In the genomic region with DNA sequence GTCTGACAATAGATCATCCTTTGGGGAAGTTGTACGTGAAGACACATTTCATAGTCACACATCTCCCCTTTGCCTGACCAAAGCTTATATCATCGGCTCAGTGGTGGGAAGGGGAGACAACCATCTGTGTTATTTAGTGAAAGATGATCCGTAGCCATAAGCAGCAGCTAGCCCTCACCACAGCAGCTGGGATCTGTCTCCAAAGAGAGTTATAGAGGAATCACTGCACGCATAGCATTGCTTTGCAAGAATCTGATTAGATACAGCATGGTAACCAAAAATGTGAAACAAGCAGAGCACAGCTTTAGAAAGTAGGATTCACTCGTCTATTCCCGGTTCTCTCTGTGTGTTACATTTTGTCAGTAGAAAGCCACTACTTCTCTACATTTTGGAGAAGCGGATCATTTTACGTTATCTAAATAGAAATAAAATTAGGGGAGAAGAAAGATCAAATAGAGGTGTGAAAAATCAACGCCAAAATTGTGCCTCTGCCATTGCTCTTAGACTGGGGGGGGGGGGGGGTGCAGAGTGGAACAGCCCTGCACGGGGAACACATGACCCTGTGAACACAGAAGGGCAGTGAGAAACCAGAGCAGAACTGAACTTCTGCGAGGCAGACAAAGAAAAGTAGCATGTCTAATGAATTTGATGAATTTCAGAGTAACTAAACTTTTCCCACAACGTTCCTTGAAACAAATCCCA, we compare ENCODE assay signal across 19 mouse cellular contexts.
DNase-seq lines count a peak whose midpoint lies in the region; ATAC-seq and TF ChIP-seq lines count a peak whose summit lies in the region.
"Had no signal": no experiment of that assay in that cellular context is flagged by ENCODE, and none has a peak within 500 bp of the region (broad histone marks: within the 10 kb centered on the region; RNA-seq: fewer than 3 reads in every experiment).

No protein-coding gene starts in this region.

- H3K9me3 ChIP-seq in kidney, embryonic 15.5 days (replicated peaks), result no peaks in the 10 kb centered on the region
- no peaks in the 10 kb centered on the region for H3K9me3 ChIP-seq in lung, embryonic 15.5 days
- H3K9me3 ChIP-seq in limb, embryonic 14.5 days (ENCODE audit: control insufficient read depth, low read length), result no peaks in the 10 kb centered on the region
- H3K9me3 ChIP-seq in hindbrain, embryonic 10.5 days, result no peaks in the 10 kb centered on the region
- H3K9me3 ChIP-seq: forebrain, embryonic 15.5 days had no signal

- H3K27ac ChIP-seq in kidney, embryonic 15.5 days, result 0 out of 2 replicates have a peak overlapping the region, but pooled peaks have one; percentile 23
- no peak overlapping the region for H3K27ac ChIP-seq in lung, embryonic 15.5 days
- H3K27ac ChIP-seq in limb, embryonic 14.5 days (replicated peaks; ENCODE audit: low read depth, low read length), result no peak overlapping the region
- H3K27ac ChIP-seq in hindbrain, embryonic 10.5 days, result no peak overlapping the region
- H3K27ac ChIP-seq: forebrain, embryonic 15.5 days; hindbrain, embryonic 14.5 days had no signal

- WGBS in kidney, embryonic 15.5 days, result 27% methylated on average over 12 of the region's 12 CpGs
- 38% methylated on average over 12 of the region's 12 CpGs for WGBS in lung, embryonic 15.5 days
- 62% methylated on average over 12 of the region's 12 CpGs for WGBS in limb, embryonic 14.5 days
- 64% methylated on average over 12 of the region's 12 CpGs for WGBS in hindbrain, embryonic 10.5 days

- H3K4me3 ChIP-seq in kidney, embryonic 15.5 days (replicated peaks), result no peak overlapping the region
- H3K4me3 ChIP-seq in lung, embryonic 15.5 days, result no peak overlapping the region
- no peak overlapping the region for H3K4me3 ChIP-seq in limb, embryonic 14.5 days (replicated peaks; ENCODE audit: low read length)
- no peak overlapping the region for H3K4me3 ChIP-seq in hindbrain, embryonic 10.5 days
- H3K4me3 ChIP-seq: erythroblast, embryonic 14.5 days; forebrain, embryonic 15.5 days had no signal

- peaks cover 19% of the 10 kb centered on the region for H3K4me1 ChIP-seq in kidney, embryonic 15.5 days
- peaks cover 7% of the 10 kb centered on the region for H3K4me1 ChIP-seq in lung, embryonic 15.5 days
- no peaks in the 10 kb centered on the region for H3K4me1 ChIP-seq in limb, embryonic 14.5 days (ENCODE audit: control insufficient read depth, insufficient read depth, low read length)
- peaks cover 14% of the 10 kb centered on the region for H3K4me1 ChIP-seq in hindbrain, embryonic 10.5 days (replicated peaks)
- H3K4me1 ChIP-seq: forebrain, embryonic 15.5 days had no signal

- 0 out of 2 replicates have a peak overlapping the region, but pooled peaks have one; percentile 19 for H3K4me2 ChIP-seq in kidney, embryonic 15.5 days
- no peak overlapping the region for H3K4me2 ChIP-seq in lung, embryonic 15.5 days
- no peak overlapping the region for H3K4me2 ChIP-seq in limb, embryonic 14.5 days (replicated peaks; ENCODE audit: low read depth, low read length, severe bottlenecking)
- H3K4me2 ChIP-seq: forebrain, embryonic 15.5 days; hindbrain, embryonic 14.5 days; midbrain, embryonic 11.5 days had no signal

- ATAC-seq in kidney, embryonic 15.5 days (replicated peaks; ENCODE audit: low FRiP score), result peak; percentile 92
- ATAC-seq in lung, embryonic 15.5 days (ENCODE audit: borderline replicate concordance, extremely low read depth, low FRiP score, low TSS enrichment), result peak; percentile 52; the same call in 1 of the 2 replicates
- ATAC-seq in limb, embryonic 14.5 days (ENCODE audit: low FRiP score, low read depth), result peak; percentile 80; the same call in 1 of the 2 replicates
- ATAC-seq: CD4-positive, CD25-positive, alpha-beta regulatory T cell, adult 4 months; forebrain, embryonic 15.5 days had no signal

- no peak for DNase-seq in kidney, adult 18-20 months
- DNase-seq in lung, postnatal 36 days, result no peak
- DNase-seq in embryo, embryonic 10.5 days (ENCODE audit: low spot score), result peak; percentile 43
- DNase-seq in limb, embryonic 14.5 days (ENCODE audit: low spot score), result peak; percentile 57
- no peak for DNase-seq in hindbrain, embryonic 10.5 days (ENCODE audit: low spot score)
- no peak for DNase-seq in B cell, adult 2 months
- DNase-seq: adrenal gland, postnatal 10 days; cerebellum, adult 2 months; gastrocnemius, postnatal 14 days; lung, adult 2 months; right cerebral cortex, adult 18-20 months; thymus, postnatal 36 days had no signal

- H3K9ac ChIP-seq in kidney, embryonic 15.5 days, result no peak overlapping the region
- H3K9ac ChIP-seq in lung, embryonic 15.5 days, result no peak overlapping the region
- H3K9ac ChIP-seq in limb, embryonic 14.5 days (ENCODE audit: low read depth, low read length, severe bottlenecking), result no peak overlapping the region
- H3K9ac ChIP-seq: forebrain, embryonic 15.5 days; hindbrain, embryonic 14.5 days had no signal

- H3K27me3 ChIP-seq in kidney, embryonic 15.5 days, result no peaks in the 10 kb centered on the region
- H3K27me3 ChIP-seq in lung, embryonic 15.5 days, result no peaks in the 10 kb centered on the region
- no peaks in the 10 kb centered on the region for H3K27me3 ChIP-seq in limb, embryonic 14.5 days (ENCODE audit: control insufficient read depth, insufficient read depth, low read length)
- H3K27me3 ChIP-seq in hindbrain, embryonic 10.5 days (ENCODE audit: insufficient read depth, poor library complexity, severe bottlenecking), result no peaks in the 10 kb centered on the region
- H3K27me3 ChIP-seq: forebrain, embryonic 15.5 days had no signal

- no peaks in the 10 kb centered on the region for H3K36me3 ChIP-seq in kidney, embryonic 15.5 days
- no peaks in the 10 kb centered on the region for H3K36me3 ChIP-seq in lung, embryonic 15.5 days
- no peaks in the 10 kb centered on the region for H3K36me3 ChIP-seq in limb, embryonic 14.5 days (ENCODE audit: control insufficient read depth, insufficient read depth, low read length)
- no peaks in the 10 kb centered on the region for H3K36me3 ChIP-seq in hindbrain, embryonic 10.5 days
- H3K36me3 ChIP-seq: forebrain, embryonic 15.5 days had no signal

- no peak for TF ChIP-seq POLR2A in limb, embryonic 14.5 days (IDR thresholded peaks at IDR 0.05; ENCODE audit: borderline replicate concordance, extremely low read depth, insufficient read depth, insufficient read length)

Comparison
In these comparisons a context has a peak if more than half of its experiments do, and no peak if none do; other contexts are left out.
1. DNase-seq: peak in embryo, embryonic 10.5 days (single experiment) and limb, embryonic 14.5 days (single experiment); none in kidney, adult 18-20 months (single experiment), lung, postnatal 36 days (single experiment), hindbrain, embryonic 10.5 days (single experiment) and B cell, adult 2 months (0 of 2).
2. Peak in every context shown above with its lines, with median percentiles within 50 percentile points of each other: ATAC-seq.